Mouse (Mus musculus) bone marrow macrophage, adult 2 months (primary cell): Measurements from ENCODE around the gene Nipa1.

Experiments
- CTCF ChIP-seq: IDR thresholded peaks from 2 replicates; pipeline ENCODE4 v1.5.1; 2012; ENCODE audit warnings: low read depth, mild to moderate bottlenecking, low read length, moderate library complexity
- POLR2A ChIP-seq: IDR thresholded peaks from 2 replicates; pipeline ENCODE4 v1.6.1; 2012; ENCODE audit warnings: mild to moderate bottlenecking, low read depth, low read length, borderline replicate concordance

GRCm38 (mm10) chr7:55998997-55999396 is 20.8 kb downstream of the Nipa1 start:
- TF ChIP-seq CTCF (no peak), POLR2A (no peak)
